Mouse (Mus musculus) liver, embryonic 16.5 days (tissue): ENCODE results near the gene Ccdc8. TPM values are rescaled to one million over a fixed set of nuclear protein-coding genes. Genes with fewer than 3 reads are reported as not detected.

Source experiments
- ATAC-seq: fragments of 200-750 bp; cut with Nextera tagmentation; 2 replicates; pipeline ENCODE4 v1.8.0; 2017; ENCODE audit warnings: low read depth, mild to moderate bottlenecking, moderate number of reproducible peaks, moderate library complexity
- H3K27ac ChIP-seq: fragments of 300-500 bp; sonication (generic); 2 replicates; pipeline ENCODE4 v1.5.1; 2014; ENCODE audit warnings: mild to moderate bottlenecking, low read length
- H3K27me3 ChIP-seq: fragments of 300-500 bp; sonication (generic); 2 replicates; pipeline ENCODE4 v1.6.1; 2014; ENCODE audit warnings: low read depth, low read length, mixed read lengths; ENCODE audit not compliant: control insufficient read depth, insufficient read depth
- H3K36me3 ChIP-seq: fragments of 300-500 bp; sonication (generic); 2 replicates; pipeline ENCODE4 v1.6.1; 2014; ENCODE audit warnings: mild to moderate bottlenecking; ENCODE audit not compliant: control insufficient read depth, insufficient read depth
- H3K4me1 ChIP-seq: fragments of 300-500 bp; sonication (generic); 2 replicates; pipeline ENCODE4 v1.6.1; 2014; ENCODE audit warnings: low read depth, low read length, mixed read lengths; ENCODE audit not compliant: control insufficient read depth
- H3K4me2 ChIP-seq: fragments of 300-500 bp; sonication (generic); 2 replicates; pipeline ENCODE4 v1.6.1; 2014; ENCODE audit warnings: low read depth, low read length, mixed read lengths
- H3K4me3 ChIP-seq: fragments of 300-500 bp; sonication (generic); 2 replicates; pipeline ENCODE4 v1.5.1; 2014; ENCODE audit warnings: low read depth, mild to moderate bottlenecking, low read length
- H3K9ac ChIP-seq: fragments of 300-500 bp; sonication (generic); 2 replicates; pipeline ENCODE4 v1.6.1; 2014; ENCODE audit warnings: low read depth, low read length
- H3K9me3 ChIP-seq: fragments of 300-500 bp; sonication (generic); replicated peaks from 2 replicates; pipeline ENCODE4 v1.6.1; 2016; ENCODE audit warnings: low read length; ENCODE audit not compliant: control insufficient read depth
- WGBS: fragments of 180-500 bp; shearing (Covaris S2); extraction: QIAGEN DNeasy Blood & Tissue Kit; methylation state at CpG from one replicate; pipeline ENCODE4 v1.1.7; 2014; ENCODE audit not compliant: insufficient replicate concordance; 5-methylcytosine and 5-hydroxymethylcytosine counted together
- polyA plus RNA-seq: library from polyadenylated mRNA; unstranded; fragments of >200 nt; fragmentation: Nextera tagmentation; extraction: Ambion mirVana; gene quantifications from 2 replicates; pipeline ENCODE4 v1.2.1, GENCODE M21; 2015

Ccdc8 gene
- polyA plus RNA-seq, 1 experiment from 2014 or later: 5.9 TPM

GRCm38 (mm10) chr7:16988405-16988804, 4.1 kb upstream of the Ccdc8 start:
- H3K27me3 ChIP-seq: no peaks in the 10 kb centered on the region
- H3K4me1 ChIP-seq: peaks cover 11% of the 10 kb centered on the region
- H3K36me3 ChIP-seq: no peaks in the 10 kb centered on the region
- H3K4me3 ChIP-seq: no peak overlapping the region
- no peak overlapping the region for H3K9ac ChIP-seq
- no peak overlapping the region for H3K4me2 ChIP-seq
- H3K27ac ChIP-seq: no peak overlapping the region
- no peaks in the 10 kb centered on the region for H3K9me3 ChIP-seq
- no peak for ATAC-seq
- 58% methylated on average over 3 of the region's 3 CpGs for WGBS

GRCm38 (mm10) chr7:16990006-16990744, 2.3 kb upstream of the Ccdc8 start:
- peaks cover 7% of the 10 kb centered on the region for H3K27me3 ChIP-seq
- H3K4me2 ChIP-seq: no peak overlapping the region
- no peak overlapping the region for H3K4me3 ChIP-seq
- H3K36me3 ChIP-seq: no peaks in the 10 kb centered on the region
- H3K9me3 ChIP-seq: no peaks in the 10 kb centered on the region
- H3K9ac ChIP-seq: no peak overlapping the region
- peaks cover 21% of the 10 kb centered on the region for H3K4me1 ChIP-seq
- no peak for ATAC-seq
- 0 out of 2 replicates have a peak overlapping the region, but pooled peaks have one; percentile 15 for H3K27ac ChIP-seq
- 21% methylated on average over 15 of the region's 15 CpGs for WGBS

- peaks cover 25% of the 10 kb centered on the region for H3K4me1 ChIP-seq
- ATAC-seq: no peak
- 47% methylated on average over 18 of the region's 18 CpGs for WGBS
- H3K4me3 ChIP-seq: no peak overlapping the region
- H3K4me2 ChIP-seq: no peak overlapping the region
- no peaks in the 10 kb centered on the region for H3K9me3 ChIP-seq
- H3K36me3 ChIP-seq: no peaks in the 10 kb centered on the region
- H3K27ac ChIP-seq: no peak overlapping the region; the same call in 1 of the 2 replicates
- H3K27me3 ChIP-seq: peaks cover 7% of the 10 kb centered on the region
- H3K9ac ChIP-seq: no peak overlapping the region; the same call in 1 of the 2 replicates
Measured at GRCm38 (mm10) chr7:16991681-16992450, 642 bp upstream of the Ccdc8 start.

GRCm38 (mm10) chr7:16993651-16994399, 1.3 kb downstream of the Ccdc8 start:
- ATAC-seq: peak; percentile 90
- H3K4me3 ChIP-seq: peak overlapping the region; percentile 55
- no peaks in the 10 kb centered on the region for H3K9me3 ChIP-seq
- peak overlapping the region; percentile 49 for H3K9ac ChIP-seq
- H3K4me2 ChIP-seq: peak overlapping the region; percentile 53
- peaks cover 27% of the 10 kb centered on the region for H3K4me1 ChIP-seq
- peak overlapping the region; percentile 16 for H3K27ac ChIP-seq
- H3K36me3 ChIP-seq: no peaks in the 10 kb centered on the region
- 2% methylated on average over 26 of the region's 27 CpGs for WGBS
- H3K27me3 ChIP-seq: peaks cover 7% of the 10 kb centered on the region

- Histone ChIP-seq H3K27ac (no peak overlapping the region), H3K4me2 (peak overlapping the region; percentile 53), H3K4me3 (peak overlapping the region; percentile 55), H3K4me1 (peaks cover 32% of the 10 kb centered on the region), H3K9ac (peak overlapping the region; percentile 49), H3K27me3 (peaks cover 7% of the 10 kb centered on the region), H3K9me3 (no peaks in the 10 kb centered on the region), H3K36me3 (no peaks in the 10 kb centered on the region)
- ATAC-seq: no peak
- WGBS: 6% methylated on average over 20 of the region's 20 CpGs
Measured at GRCm38 (mm10) chr7:16994400-16994799, 1.9 kb downstream of the Ccdc8 start.

GRCm38 (mm10) chr7:16995345-16995744, 2.8 kb downstream of the Ccdc8 start:
- H3K27me3 ChIP-seq: peaks cover 7% of the 10 kb centered on the region
- H3K9me3 ChIP-seq: no peaks in the 10 kb centered on the region
- 73% methylated on average over 4 of the region's 4 CpGs for WGBS
- H3K4me1 ChIP-seq: peaks cover 34% of the 10 kb centered on the region
- no peak overlapping the region for H3K27ac ChIP-seq
- peak overlapping the region; percentile 55 for H3K4me3 ChIP-seq
- no peak for ATAC-seq
- peak overlapping the region; percentile 26; the same call in 1 of the 2 replicates for H3K9ac ChIP-seq
- H3K36me3 ChIP-seq: no peaks in the 10 kb centered on the region
- H3K4me2 ChIP-seq: peak overlapping the region; percentile 53; the same call in 1 of the 2 replicates

GRCm38 (mm10) chr7:16999233-16999632, 6.7 kb downstream of the Ccdc8 start:
- Histone ChIP-seq H3K4me3 (no peak overlapping the region; the same call in 1 of the 2 replicates), H3K4me1 (peaks cover 23% of the 10 kb centered on the region), H3K36me3 (no peaks in the 10 kb centered on the region), H3K9ac (no peak overlapping the region), H3K9me3 (no peaks in the 10 kb centered on the region), H3K27ac (peak overlapping the region; percentile 52; the same call in 1 of the 2 replicates), H3K27me3 (peaks cover 5% of the 10 kb centered on the region), H3K4me2 (peak overlapping the region; percentile 36)
- peak; percentile 63 for ATAC-seq
- WGBS: 30% methylated on average over 4 of the region's 4 CpGs

- peak; percentile 33 for ATAC-seq
- H3K4me1 ChIP-seq: peaks cover 22% of the 10 kb centered on the region
- H3K9ac ChIP-seq: no peak overlapping the region
- no peak overlapping the region; the same call in 1 of the 2 replicates for H3K4me3 ChIP-seq
- WGBS: 19% methylated on average over 4 of the region's 4 CpGs
- H3K27ac ChIP-seq: peak overlapping the region; percentile 52; the same call in 1 of the 2 replicates
- no peaks in the 10 kb centered on the region for H3K36me3 ChIP-seq
- H3K9me3 ChIP-seq: no peaks in the 10 kb centered on the region
- H3K4me2 ChIP-seq: peak overlapping the region; percentile 36
- peaks cover 3% of the 10 kb centered on the region for H3K27me3 ChIP-seq
Measured at GRCm38 (mm10) chr7:16999650-17000049, 7.1 kb downstream of the Ccdc8 start.
